Mouse (Mus musculus): ENCODE measurements around the gene Pik3r1.

DNA sequence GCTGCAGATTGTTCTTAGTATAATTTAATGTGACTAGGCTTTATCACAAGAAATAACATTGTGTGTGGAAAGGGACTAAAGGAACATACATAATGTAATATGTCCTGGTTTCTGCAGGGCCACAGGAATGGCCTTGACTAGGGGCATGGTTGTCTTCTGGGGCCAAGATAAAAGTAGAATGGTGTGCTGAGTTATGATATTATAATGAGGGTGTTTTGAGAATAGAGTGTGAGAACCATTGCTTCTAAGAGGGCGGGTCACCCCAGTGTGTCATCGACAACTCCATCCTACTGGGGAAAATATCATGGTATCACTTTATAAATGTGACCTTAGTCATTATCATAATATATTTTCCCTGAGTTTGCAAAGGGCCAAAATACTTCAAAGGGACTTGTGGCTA lies 115.9 kb downstream of the Pik3r1 start:
- TF ChIP-seq CTCF (IDR thresholded peaks at IDR 0.05; ENCODE audit: low read depth) (no peak), EP300 (IDR thresholded peaks at IDR 0.05; ENCODE audit: low read depth) (no peak)

Measured in liver, postnatal 0 days (tissue).